Comparison of ENCODE assay signal across 9 mouse cellular contexts in genomic region chr11:118534382-118535092, GRCm38 (mm10). TPM values are rescaled to one million over a fixed set of nuclear protein-coding genes. Genes with fewer than 3 reads are reported as not detected.
DNase-seq lines count a peak whose midpoint lies in the region; ATAC-seq and TF ChIP-seq lines count a peak whose summit lies in the region.
"Had no signal": no experiment of that assay in that cellular context is flagged by ENCODE, and none has a peak within 500 bp of the region (broad histone marks: within the 10 kb centered on the region; RNA-seq: fewer than 3 reads in every experiment).

No protein-coding gene starts in this region.

- TF ChIP-seq EP300 in lung, postnatal 0 days (IDR thresholded peaks at IDR 0.05): no peak

- H3K36me3 ChIP-seq in E14TG2a.4 (ENCODE audit: insufficient read depth, low read length): no peaks in the 10 kb centered on the region
- no peaks in the 10 kb centered on the region for H3K36me3 ChIP-seq in hindbrain, embryonic 10.5 days
- no peaks in the 10 kb centered on the region for H3K36me3 ChIP-seq in lung, postnatal 0 days (ENCODE audit: insufficient read depth, low read length)
- H3K36me3 ChIP-seq: limb, embryonic 15.5 days had no signal

- peaks cover 18% of the 10 kb centered on the region for H3K27me3 ChIP-seq in E14TG2a.4 (ENCODE audit: insufficient read depth, low read length)
- H3K27me3 ChIP-seq in hindbrain, embryonic 10.5 days (ENCODE audit: insufficient read depth, poor library complexity, severe bottlenecking): peaks cover 17% of the 10 kb centered on the region; the same call in 1 of the 2 replicates
- H3K27me3 ChIP-seq in lung, postnatal 0 days (replicated peaks; ENCODE audit: insufficient read depth, low read length): no peaks in the 10 kb centered on the region
- H3K27me3 ChIP-seq: limb, embryonic 15.5 days had no signal

- H3K4me2 ChIP-seq in lung, postnatal 0 days (replicated peaks; ENCODE audit: low read depth, low read length): no peak overlapping the region
- H3K4me2 ChIP-seq: limb, embryonic 15.5 days had no signal

- WGBS in hindbrain, embryonic 10.5 days: 29% methylated on average over 18 of the region's 18 CpGs
- WGBS in lung, postnatal 0 days: 40% methylated on average over 18 of the region's 18 CpGs

- H3K9ac ChIP-seq in lung, postnatal 0 days (replicated peaks; ENCODE audit: low read depth): no peak overlapping the region
- H3K9ac ChIP-seq: limb, embryonic 15.5 days had no signal

- no peak for ATAC-seq in lung, postnatal 0 days
- ATAC-seq in erythroid progenitor cell, adult 5-6 weeks (replicated peaks; ENCODE audit: low FRiP score, poor library complexity, severe bottlenecking): no peak

- H3K27ac ChIP-seq in hindbrain, embryonic 10.5 days: no peak overlapping the region
- H3K27ac ChIP-seq in lung, postnatal 0 days (ENCODE audit: low read length): no peak overlapping the region
- H3K27ac ChIP-seq: limb, embryonic 15.5 days had no signal

- peaks cover 51% of the 10 kb centered on the region for H3K4me1 ChIP-seq in E14TG2a.4 (replicated peaks; ENCODE audit: low read depth, low read length)
- H3K4me1 ChIP-seq in hindbrain, embryonic 10.5 days (replicated peaks): peaks cover 49% of the 10 kb centered on the region
- no peaks in the 10 kb centered on the region for H3K4me1 ChIP-seq in lung, postnatal 0 days (ENCODE audit: insufficient read depth, low read depth, low read length)
- H3K4me1 ChIP-seq: limb, embryonic 15.5 days had no signal

- peak; percentile 92 for TF ChIP-seq CTCF in E14TG2a.4 (conservative IDR thresholded peaks at IDR 0.05; ENCODE audit: low read length)
- peak; percentile 67 for TF ChIP-seq CTCF in lung, postnatal 0 days (IDR thresholded peaks at IDR 0.05)

- no peak overlapping the region for H3K4me3 ChIP-seq in E14TG2a.4 (replicated peaks; ENCODE audit: low read length)
- no peak overlapping the region for H3K4me3 ChIP-seq in hindbrain, embryonic 10.5 days
- H3K4me3 ChIP-seq in lung, postnatal 0 days (ENCODE audit: low read depth, low read length): no peak overlapping the region
- H3K4me3 ChIP-seq: limb, embryonic 15.5 days had no signal

- DNase-seq in layer of hippocampus, adult 11-12 months (ENCODE audit: low spot score): peak; percentile 32
- no peak for DNase-seq in layer of hippocampus, adult 18-20 months (ENCODE audit: low spot score in 2 of 2)
- DNase-seq in adrenal gland, postnatal 25 days: peak; percentile 40
- peak; percentile 79 for DNase-seq in hindbrain, embryonic 10.5 days (ENCODE audit: low spot score)
- DNase-seq in lung, postnatal 0 days (ENCODE audit: low spot score): peak; percentile 47
- peak; percentile 29 for DNase-seq in thymus, postnatal 0 days (ENCODE audit: low spot score)

- H3K9me3 ChIP-seq in E14TG2a.4 (ENCODE audit: low read length): no peaks in the 10 kb centered on the region
- H3K9me3 ChIP-seq in hindbrain, embryonic 10.5 days: no peaks in the 10 kb centered on the region
- H3K9me3 ChIP-seq in lung, postnatal 0 days (ENCODE audit: low read length): no peaks in the 10 kb centered on the region
- H3K9me3 ChIP-seq: limb, embryonic 15.5 days had no signal

RNA-seq across cellular contexts. Expression of gene Engase, which starts 57.9 kb away (rescaled TPM):
- 10 to 100 TPM; 11.8 to 16.2 TPM for total RNA-seq in layer of hippocampus, adult 18-20 months (2021)
- total RNA-seq in adrenal gland, postnatal 25 days (2021): 19.0 and 32.0 TPM in 2 replicates
- polyA plus RNA-seq in hindbrain, embryonic 10.5 days (2016; fragmentation: Nextera tagmentation; extraction: Ambion mirVana): 8.7 and 8.9 TPM in 2 replicates
- polyA plus RNA-seq in lung, postnatal 0 days (2015; fragmentation: Nextera tagmentation; extraction: Ambion mirVana): 4.7 and 4.9 TPM in 2 replicates
- polyA plus RNA-seq in thymus, postnatal 0 days (2015; fragmentation: Nextera tagmentation; extraction: Ambion mirVana): 16.0 and 17.1 TPM in 2 replicates
- not detected in 2 replicates for total RNA-seq in erythroid progenitor cell, adult 5-6 weeks (2015; ENCODE audit: low replicate concordance)
- total RNA-seq in erythroid progenitor cell, adult 5-6 weeks (2017; ENCODE audit: low replicate concordance): 9.4 TPM in 1 of 2 replicates, not detected in the other

Comparison
In these comparisons a context has a peak if more than half of its experiments do, and no peak if none do; other contexts are left out.
1. DNase-seq: peak in layer of hippocampus, adult 11-12 months (single experiment), adrenal gland, postnatal 25 days (single experiment), hindbrain, embryonic 10.5 days (single experiment), lung, postnatal 0 days (single experiment) and thymus, postnatal 0 days (single experiment); none in layer of hippocampus, adult 18-20 months (0 of 2).